Mouse (Mus musculus) cortical plate, adult 2 months (tissue): ENCODE measurements at regions not wholly inside any gene's neighbourhood (a gene's known extent, or its start where the extent isn't known, plus 50 kb on each side); places are given as distances from the start of the nearest gene placed in this dataset.

Source experiments
- H3K27ac ChIP-seq: fragments of 200-500 bp; 2 replicates; pipeline ENCODE4 v1.5.1; 2012; ENCODE audit warnings: low read length, control low read depth, inconsistent platforms; ENCODE audit not compliant: insufficient read depth
- H3K4me1 ChIP-seq: fragments of 200-500 bp; 2 replicates; pipeline ENCODE4 v1.6.1; 2011; ENCODE audit warnings: low read length; ENCODE audit not compliant: control insufficient read depth, insufficient read depth
- H3K4me3 ChIP-seq: fragments of 200-500 bp; 2 replicates; pipeline ENCODE4 v1.5.1; 2011; ENCODE audit warnings: mild to moderate bottlenecking, low read length, control low read depth; ENCODE audit not compliant: insufficient read depth
- CTCF ChIP-seq: fragments of 200-500 bp; IDR thresholded peaks from 2 replicates; pipeline ENCODE4 v1.5.1; 2011; ENCODE audit warnings: mild to moderate bottlenecking, control low read depth, low read length; ENCODE audit not compliant: insufficient read depth; ENCODE audit errors: extremely low read depth
- POLR2A ChIP-seq: fragments of 200-500 bp; IDR thresholded peaks from 2 replicates; pipeline ENCODE4 v1.6.1; 2011; ENCODE audit warnings: mild to moderate bottlenecking, low read length, control low read depth; ENCODE audit not compliant: insufficient read depth; ENCODE audit errors: extremely low read depth

- peak overlapping the region; percentile 9; the same call in 1 of the 2 replicates for H3K4me3 ChIP-seq
- no peak overlapping the region for H3K27ac ChIP-seq
- no peaks in the 10 kb centered on the region for H3K4me1 ChIP-seq
- TF ChIP-seq POLR2A (no peak), CTCF (no peak)
These were observed 526.6 kb downstream of the Ofcc1 start for GRCm38 (mm10) chr13:39834521-39835245.

- H3K4me1 ChIP-seq = no peaks in the 10 kb centered on the region
- no peak overlapping the region for H3K27ac ChIP-seq
- H3K4me3 ChIP-seq = 0 out of 2 replicates have a peak overlapping the region, but pooled peaks have one; percentile 4
- no peak for TF ChIP-seq CTCF
- no peak for TF ChIP-seq POLR2A
These were observed 537.2 kb downstream of the Ofcc1 start for GRCm38 (mm10) chr13:39823965-39824555.

- H3K27ac ChIP-seq = no peak overlapping the region
These were observed 537.8 kb downstream of the Ofcc1 start for GRCm38 (mm10) chr13:39823346-39823954.

GRCm38 (mm10) chr13:39774554-39774953, 586.7 kb downstream of the Ofcc1 start:
- Histone ChIP-seq H3K27ac (no peak overlapping the region), H3K4me3 (no peak overlapping the region), H3K4me1 (no peaks in the 10 kb centered on the region)
- TF ChIP-seq POLR2A (no peak), CTCF (no peak)

More at GRCm38 (mm10) chr13:39823346-39823954, 537.8 kb downstream of the Ofcc1 start:
- H3K4me1 ChIP-seq = no peaks in the 10 kb centered on the region
- peak overlapping the region; percentile 4; the same call in 1 of the 2 replicates for H3K4me3 ChIP-seq
- TF ChIP-seq CTCF = no peak
- no peak for TF ChIP-seq POLR2A

GRCm38 (mm10) chr13:39774111-39774510, 587.1 kb downstream of the Ofcc1 start:
- Histone ChIP-seq H3K27ac (no peak overlapping the region), H3K4me3 (no peak overlapping the region), H3K4me1 (no peaks in the 10 kb centered on the region)
- TF ChIP-seq CTCF = no peak
- no peak for TF ChIP-seq POLR2A

- H3K27ac ChIP-seq = no peak overlapping the region
- no peak overlapping the region for H3K4me3 ChIP-seq
- H3K4me1 ChIP-seq = no peaks in the 10 kb centered on the region
- TF ChIP-seq POLR2A = no peak
- TF ChIP-seq CTCF = no peak
These were observed 592.0 kb downstream of the Ofcc1 start for GRCm38 (mm10) chr13:39769228-39769627.

GRCm38 (mm10) chr13:39766897-39767296, 594.4 kb downstream of the Ofcc1 start:
- TF ChIP-seq POLR2A (no peak), CTCF (no peak)
- Histone ChIP-seq H3K27ac (no peak overlapping the region), H3K4me3 (no peak overlapping the region), H3K4me1 (no peaks in the 10 kb centered on the region)
